Mouse (Mus musculus) E14TG2a.4 (cell line): ENCODE data around the gene Sik1.

Source experiments
- CTCF ChIP-seq: conservative IDR thresholded peaks from 2 replicates; pipeline ENCODE4 v1.5.1; 2014; ENCODE audit warnings: low read length
- NANOG ChIP-seq: IDR thresholded peaks from 2 replicates; pipeline ENCODE4 v1.6.1; 2014; ENCODE audit warnings: borderline replicate concordance, low read length, mixed read lengths

DNA sequence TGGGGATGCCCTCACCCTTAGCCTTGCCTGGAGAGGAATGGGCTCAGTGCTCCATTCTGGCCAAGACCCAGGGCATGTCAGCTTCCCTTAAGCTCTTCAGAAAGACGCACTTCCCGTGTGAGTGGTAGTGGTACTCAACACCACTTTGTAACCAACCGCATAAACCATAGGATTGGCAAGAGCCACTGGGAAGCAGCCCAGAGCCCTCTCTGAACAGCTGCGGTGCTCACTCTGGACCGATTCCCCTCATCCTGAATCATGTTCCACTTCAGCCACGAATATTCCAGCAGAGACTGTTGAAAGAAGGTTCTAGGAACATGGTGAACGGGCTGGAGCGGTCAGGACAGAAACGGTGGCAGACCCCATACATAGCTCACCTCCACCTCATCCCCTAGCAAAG is 29.9 kb downstream of the Sik1 start:
- TF ChIP-seq CTCF (no peak), NANOG (no peak)
